Mouse (Mus musculus) cerebellum, adult 9-10 months (tissue): Measurements from ENCODE around the gene Topbp1.

Source experiments
- DNase-seq: peaks from one replicate; pipeline ENCODE4 v3.0.0; 2022

Topbp1 gene

DNA sequence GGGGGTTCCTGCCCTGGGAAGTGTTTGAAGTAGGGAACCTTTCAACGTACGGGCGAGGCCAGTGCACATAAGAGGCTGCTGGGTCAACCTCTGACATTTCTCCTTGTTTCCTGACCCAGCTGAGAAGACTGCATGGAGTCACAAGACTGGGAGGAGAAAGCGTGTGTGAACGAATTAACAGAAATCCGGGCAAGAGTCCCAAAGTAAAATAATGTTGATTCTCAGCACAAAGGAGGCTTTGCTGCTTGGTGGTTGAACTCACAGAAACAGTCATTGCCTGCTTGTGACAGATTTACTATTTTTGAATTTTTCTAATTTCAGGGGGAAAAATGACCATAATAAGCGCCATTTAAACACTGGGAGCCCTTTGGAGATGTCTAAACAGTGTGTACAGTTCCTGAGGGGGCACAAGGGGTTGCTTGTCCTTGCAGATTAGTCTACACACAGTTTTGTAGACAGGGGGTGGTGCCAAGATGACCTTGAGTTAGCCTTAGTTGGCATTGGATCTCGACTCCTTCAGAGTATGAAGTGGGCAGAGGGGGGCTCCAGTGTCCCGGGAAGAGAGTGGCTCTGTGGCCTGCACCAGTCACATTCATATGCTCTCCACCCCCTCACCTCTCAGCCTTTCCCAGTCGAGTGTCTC lies 82.1 kb downstream of the Topbp1 start:
- no peak for DNase-seq

DNA sequence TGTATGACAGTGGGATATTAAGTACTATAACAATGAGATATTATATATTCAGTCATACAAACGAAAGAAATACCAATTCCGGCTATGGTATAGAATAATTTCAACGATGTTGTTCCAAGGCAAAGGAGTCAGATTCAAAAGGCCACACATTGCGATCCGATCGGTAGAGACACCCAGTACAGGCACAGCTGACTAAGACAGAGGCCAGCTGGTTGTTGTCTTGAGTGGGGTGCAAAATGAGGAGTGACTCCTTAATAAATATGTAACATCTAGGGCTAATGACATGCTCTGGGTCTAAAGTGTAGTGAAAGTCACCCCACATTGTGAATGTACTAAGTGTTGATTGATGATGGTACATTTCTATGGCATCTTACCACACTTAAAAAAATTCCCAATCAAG lies 84.2 kb downstream of the Topbp1 start:
- DNase-seq = no peak

DNA sequence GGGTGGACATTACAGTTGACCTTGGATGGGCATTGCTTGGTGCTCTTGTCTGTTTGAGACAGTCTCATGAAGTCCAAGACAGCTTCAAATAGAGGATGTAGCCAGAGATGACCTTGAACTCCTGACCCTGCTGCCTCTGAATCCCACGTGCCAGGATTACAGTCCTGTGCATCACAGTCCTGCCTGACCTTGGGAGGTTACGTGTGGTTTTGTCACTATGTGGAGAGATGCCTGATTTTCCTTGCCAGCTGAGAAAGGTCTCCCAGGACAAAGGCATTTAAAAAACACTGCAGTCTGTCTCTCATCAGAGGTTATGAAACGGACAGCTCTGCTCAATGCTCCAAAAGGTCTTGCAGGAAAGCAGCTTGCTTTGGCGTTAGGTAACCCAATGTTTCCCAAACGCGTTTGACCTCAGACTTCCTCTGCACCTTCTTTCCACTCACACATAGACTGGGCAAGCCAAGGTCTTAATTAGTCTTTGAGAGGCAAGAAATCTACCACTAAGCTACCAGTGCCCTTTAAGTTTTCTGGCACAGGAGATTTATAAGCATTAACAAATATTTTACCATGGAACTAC lies 86.9 kb downstream of the Topbp1 start:
- no peak for DNase-seq

DNA sequence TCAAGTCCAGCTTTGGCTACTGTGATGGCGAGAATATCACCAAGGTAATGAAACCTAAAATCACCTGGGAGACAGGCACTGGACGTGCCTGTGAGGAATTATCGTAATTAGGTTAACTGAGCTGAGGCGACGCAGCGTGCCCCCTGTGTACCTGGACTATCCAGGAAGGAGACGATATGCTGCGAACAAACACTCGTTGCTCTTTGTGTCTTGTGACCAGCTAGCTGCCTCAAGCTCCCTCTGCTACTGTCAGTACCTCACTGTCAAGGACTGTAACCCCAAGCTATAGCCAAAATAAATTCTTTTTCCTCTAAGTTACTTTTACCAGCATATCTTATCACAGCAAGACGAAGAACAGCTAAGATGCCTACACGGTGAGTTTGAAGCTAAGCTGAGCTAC lies 88.2 kb downstream of the Topbp1 start:
- DNase-seq = no peak

DNA sequence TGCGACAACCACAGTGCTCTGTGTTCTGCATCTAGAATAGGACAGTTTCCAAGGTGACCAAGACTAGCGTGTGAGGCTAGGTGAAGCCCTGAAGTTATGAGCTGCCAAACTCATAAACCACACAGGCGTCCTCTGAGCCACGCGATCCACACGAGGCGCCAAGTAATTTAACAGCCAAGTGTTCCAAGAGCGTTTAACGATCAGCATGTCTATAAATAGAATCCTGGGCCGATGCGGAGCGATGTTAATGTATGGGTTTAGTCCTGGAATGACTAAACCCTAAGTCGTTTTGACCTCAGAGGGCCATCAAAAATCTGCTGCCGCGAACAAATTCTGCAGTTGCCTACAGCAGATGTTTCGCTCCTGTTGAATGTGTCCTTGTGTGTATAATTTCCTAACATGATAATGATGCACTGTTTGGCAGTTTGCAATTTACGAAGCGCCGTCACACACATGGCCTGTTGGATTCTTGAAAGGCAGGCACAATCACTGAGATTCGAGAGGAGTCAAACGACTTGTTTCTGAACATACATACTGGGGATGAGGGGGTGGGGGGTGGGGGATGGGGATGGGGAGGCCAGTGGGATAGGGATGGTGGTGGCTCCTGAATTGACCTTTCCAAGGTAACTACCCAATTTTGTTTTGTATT lies 93.6 kb downstream of the Topbp1 start:
- DNase-seq = no peak
